In the genomic region with DNA sequence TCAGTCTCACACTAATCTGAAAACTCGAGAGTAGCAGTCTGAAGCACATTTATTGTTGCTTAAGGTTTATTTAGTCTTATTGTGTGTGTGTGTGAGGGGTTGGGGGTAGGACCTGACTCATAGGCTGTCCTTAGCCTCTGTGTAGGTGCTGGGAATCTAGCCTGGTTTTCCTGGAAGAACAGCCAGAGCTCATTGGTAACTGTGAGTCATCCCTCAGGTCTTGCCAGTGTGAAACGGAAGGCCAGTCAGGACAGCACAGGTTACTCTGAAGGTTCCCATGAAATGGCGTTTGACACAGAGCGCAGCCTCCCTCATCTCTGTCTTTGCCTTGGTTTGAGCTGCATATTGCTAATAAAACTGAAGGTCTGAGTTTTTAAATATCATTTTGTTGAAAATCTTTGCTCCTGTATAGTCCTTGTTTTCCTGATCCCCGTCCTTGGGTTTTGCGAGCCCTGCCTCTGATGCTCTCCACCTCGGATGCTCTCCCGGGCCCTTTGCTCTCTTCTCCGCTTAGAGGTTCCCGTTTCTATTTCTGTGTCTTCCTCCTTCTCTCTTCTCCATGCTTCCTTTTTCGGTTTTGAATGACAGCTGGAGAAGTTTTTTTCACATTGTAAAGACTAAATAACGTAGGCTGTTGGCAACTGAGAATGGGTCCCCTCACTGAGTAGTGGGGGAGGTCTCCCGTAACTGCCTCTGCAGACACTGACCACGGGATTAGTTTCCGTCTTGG, we compare ENCODE assay signal across 26 mouse cellular contexts. TPM values are rescaled to one million over a fixed set of nuclear protein-coding genes. Genes with fewer than 3 reads are reported as not detected.
A peak's percentile ranks its signal among the peaks of the same experiment; 100 is the strongest.
DNase-seq lines count a peak whose midpoint lies in the region; ATAC-seq and TF ChIP-seq lines count a peak whose summit lies in the region.
"Had no signal": no experiment of that assay in that cellular context is flagged by ENCODE, and none has a peak within 500 bp of the region (broad histone marks: within the 10 kb centered on the region; RNA-seq: fewer than 3 reads in every experiment).

No protein-coding gene starts in this region.

- H3K9me3 ChIP-seq in midbrain, embryonic 16.5 days (replicated peaks; ENCODE audit: control insufficient read depth, low read length, poor library complexity, severe bottlenecking): no peaks in the 10 kb centered on the region
- no peaks in the 10 kb centered on the region for H3K9me3 ChIP-seq in forebrain, embryonic 11.5 days (ENCODE audit: control insufficient read depth, low read length)
- H3K9me3 ChIP-seq: embryonic facial prominence, embryonic 15.5 days; forebrain, embryonic 15.5 days; hindbrain, embryonic 10.5 days; limb, embryonic 13.5 days; liver, embryonic 12.5 days; neural tube, embryonic 15.5 days had no signal

- WGBS in macrophage (ENCODE audit: missing documents): 14% methylated on average over 15 of the region's 15 CpGs
- WGBS in midbrain, embryonic 16.5 days: 95% methylated on average over 15 of the region's 15 CpGs
- WGBS in forebrain, embryonic 11.5 days: 93% methylated on average over 15 of the region's 15 CpGs

- intact Hi-C loops in gastrocnemius, postnatal 14 days (cut with DNase I; ENCODE audit: low total_unique reads): no loop called here

- TF ChIP-seq POLR2A in bone marrow macrophage, adult 2 months (IDR thresholded peaks at IDR 0.05; ENCODE audit: borderline replicate concordance, low read depth, low read length): no peak

- no peaks in the 10 kb centered on the region for H3K27me3 ChIP-seq in midbrain, embryonic 16.5 days (ENCODE audit: control insufficient read depth, insufficient read depth, low read depth, low read length)
- H3K27me3 ChIP-seq in forebrain, embryonic 11.5 days (ENCODE audit: control insufficient read depth, insufficient read depth, low read length): no peaks in the 10 kb centered on the region
- H3K27me3 ChIP-seq: embryonic facial prominence, embryonic 15.5 days; forebrain, embryonic 15.5 days; limb, embryonic 13.5 days; liver, embryonic 12.5 days; neural tube, embryonic 15.5 days had no signal

- no peak overlapping the region for H3K9ac ChIP-seq in midbrain, embryonic 16.5 days (ENCODE audit: low read depth, low read length)
- H3K9ac ChIP-seq in forebrain, embryonic 11.5 days (ENCODE audit: low read length): no peak overlapping the region
- H3K9ac ChIP-seq: embryonic facial prominence, embryonic 15.5 days; forebrain, embryonic 15.5 days; limb, embryonic 13.5 days; liver, embryonic 12.5 days; neural tube, embryonic 15.5 days had no signal

- peak overlapping the region; percentile 92 for H3K27ac ChIP-seq in bone marrow macrophage, adult 2 months (ENCODE audit: insufficient read depth, low read depth, low read length)
- peak overlapping the region; percentile 64 for H3K27ac ChIP-seq in macrophage
- H3K27ac ChIP-seq in midbrain, embryonic 16.5 days (ENCODE audit: low read length): no peak overlapping the region
- no peak overlapping the region for H3K27ac ChIP-seq in forebrain, embryonic 11.5 days (ENCODE audit: low read depth, low read length)
- H3K27ac ChIP-seq: forebrain, embryonic 15.5 days; hindbrain, embryonic 10.5 days; hindbrain, postnatal 0 days; limb, embryonic 13.5 days; liver, embryonic 12.5 days; neural tube, embryonic 15.5 days had no signal

- H3K4me2 ChIP-seq in midbrain, embryonic 16.5 days (ENCODE audit: low read length): no peak overlapping the region
- H3K4me2 ChIP-seq in forebrain, embryonic 11.5 days (ENCODE audit: low read depth, low read length, severe bottlenecking): no peak overlapping the region
- H3K4me2 ChIP-seq: embryonic facial prominence, embryonic 15.5 days; forebrain, embryonic 15.5 days; heart, embryonic 11.5 days; limb, embryonic 13.5 days; liver, embryonic 12.5 days; neural tube, embryonic 15.5 days had no signal

- no peak for ATAC-seq in midbrain, embryonic 16.5 days
- ATAC-seq in forebrain, embryonic 11.5 days (replicated peaks; ENCODE audit: low FRiP score): no peak
- ATAC-seq: forebrain, embryonic 15.5 days; hindbrain, postnatal 0 days; intestine, embryonic 16.5 days; liver, embryonic 12.5 days had no signal

- peaks cover 61% of the 10 kb centered on the region for H3K4me1 ChIP-seq in bone marrow macrophage, adult 2 months (ENCODE audit: control insufficient read depth, insufficient read depth, low read length)
- no peaks in the 10 kb centered on the region for H3K4me1 ChIP-seq in midbrain, embryonic 16.5 days (ENCODE audit: control insufficient read depth, insufficient read depth, low read length)
- no peaks in the 10 kb centered on the region for H3K4me1 ChIP-seq in forebrain, embryonic 11.5 days (replicated peaks; ENCODE audit: control insufficient read depth, insufficient read depth, low read length)
- H3K4me1 ChIP-seq: embryonic facial prominence, embryonic 15.5 days; forebrain, embryonic 15.5 days; hindbrain, embryonic 10.5 days; limb, embryonic 13.5 days; neural tube, embryonic 15.5 days had no signal

- peak overlapping the region; percentile 7 for H3K4me3 ChIP-seq in bone marrow macrophage, adult 2 months (ENCODE audit: insufficient read depth, low read length)
- no peak overlapping the region for H3K4me3 ChIP-seq in macrophage (ENCODE audit: inconsistent target)
- no peak overlapping the region for H3K4me3 ChIP-seq in midbrain, embryonic 16.5 days (ENCODE audit: low read depth, low read length)
- H3K4me3 ChIP-seq in forebrain, embryonic 11.5 days (ENCODE audit: low read depth, low read length): no peak overlapping the region
- H3K4me3 ChIP-seq: embryonic facial prominence, embryonic 15.5 days; forebrain, embryonic 15.5 days; hindbrain, embryonic 10.5 days; limb, embryonic 13.5 days; liver, embryonic 12.5 days; neural tube, embryonic 15.5 days had no signal

- peaks cover 72% of the 10 kb centered on the region for H3K79me2 ChIP-seq in macrophage (ENCODE audit: inconsistent target)

- no peak for TF ChIP-seq CTCF in bone marrow macrophage, adult 2 months (IDR thresholded peaks at IDR 0.05; ENCODE audit: low read depth, low read length)

- peak; percentile 21 for DNase-seq in gastrocnemius, postnatal 25 days
- no peak for DNase-seq in gastrocnemius, postnatal 14 days
- peak; percentile 41 for DNase-seq in 3T3-L1 (ENCODE audit: low read depth, low spot score)
- DNase-seq in spleen, postnatal 10 days (ENCODE audit: low spot score in 2 of 2): no peak
- no peak for DNase-seq in forebrain, embryonic 11.5 days (ENCODE audit: low spot score)
- DNase-seq: adrenal gland, adult 2 months; cerebellum, adult 9-10 months; heart, adult 11 months; kidney, adult 9 months; kidney, postnatal 14 days; lung, adult 18-20 months; right cerebral cortex, postnatal 14 days; spleen, adult 18-20 months; thymus, postnatal 36 days had no signal

- peaks cover 46% of the 10 kb centered on the region for H3K36me3 ChIP-seq in macrophage (ENCODE audit: inconsistent target)
- peaks cover 49% of the 10 kb centered on the region for H3K36me3 ChIP-seq in midbrain, embryonic 16.5 days (ENCODE audit: control insufficient read depth, insufficient read depth, low read length)
- H3K36me3 ChIP-seq in forebrain, embryonic 11.5 days (ENCODE audit: control insufficient read depth, insufficient read depth, low read length): peaks cover 2% of the 10 kb centered on the region; the same call in 1 of the 2 replicates

RNA-seq across cellular contexts. Expression of a gene that starts 11.0 kb away (rescaled TPM):
- total RNA-seq in gastrocnemius, postnatal 25 days (2021): 100 to 1,000 TPM; 137 to 142 TPM
- 100 to 1,000 TPM; 140 to 145 TPM for total RNA-seq in gastrocnemius, postnatal 14 days (2021)
- 312 and 343 TPM in 2 replicates for polyA plus RNA-seq in bone marrow macrophage, adult 2 months (2012; ENCODE audit: insufficient read depth, insufficient read length, missing spikeins)
- 100 to 1,000 TPM in 6 of 26 experiments, 10 to 100 TPM in 20; 20.1 to 126 (median 78.8) TPM for total RNA-seq in macrophage (2018; cell fraction: chromatin; rRNA removed)
- 100 to 1,000 TPM; 158 to 370 (median 262) TPM for total RNA-seq in macrophage (2018; cell fraction: cytosol; rRNA removed)
- 100 to 1,000 TPM in 4 of 26 experiments, 10 to 100 TPM in 22; 26.8 to 123 (median 62.0) TPM for total RNA-seq in macrophage (2018; cell fraction: nucleus; rRNA removed)
- 325 to 524 TPM (median 378 TPM) in 3 replicates for polyA plus RNA-seq in macrophage (2018)
- polyA plus RNA-seq in midbrain, embryonic 16.5 days (2015; fragmentation: Nextera tagmentation; extraction: Ambion mirVana): 500 and 511 TPM in 2 replicates
- 430 and 492 TPM in 2 replicates for polyA plus RNA-seq in forebrain, embryonic 11.5 days (2014; fragmentation: Nextera tagmentation; extraction: Ambion mirVana)

RNA-seq across cellular contexts. Expression of a gene that starts 23.4 kb away (rescaled TPM):
- 10 to 100 TPM in 1 of 2 experiments, 1 to 10 TPM in 1; 9.5 to 11.7 TPM for total RNA-seq in gastrocnemius, postnatal 25 days (2021)
- 1 to 10 TPM; 5.5 to 7.9 TPM for total RNA-seq in gastrocnemius, postnatal 14 days (2021)
- polyA plus RNA-seq in bone marrow macrophage, adult 2 months (2012; ENCODE audit: insufficient read depth, insufficient read length, missing spikeins): 172 and 173 TPM in 2 replicates
- total RNA-seq in macrophage (2018; cell fraction: chromatin; rRNA removed): 10 to 100 TPM in 16 of 26 experiments, 1 to 10 TPM in 10; 2.6 to 61.4 (median 17.5) TPM
- total RNA-seq in macrophage (2018; cell fraction: cytosol; rRNA removed): 100 to 1,000 TPM in 9 of 26 experiments, 10 to 100 TPM in 17; 29.8 to 129 (median 60.5) TPM
- total RNA-seq in macrophage (2018; cell fraction: nucleus; rRNA removed): 100 to 1,000 TPM in 1 of 26 experiments, 10 to 100 TPM in 24, 1 to 10 TPM in 1; 5.4 to 108 (median 31.2) TPM
- polyA plus RNA-seq in macrophage (2018): 44.5 to 143 TPM (median 102 TPM) in 3 replicates
- polyA plus RNA-seq in midbrain, embryonic 16.5 days (2015; fragmentation: Nextera tagmentation; extraction: Ambion mirVana): 5.0 and 5.4 TPM in 2 replicates
- polyA plus RNA-seq in forebrain, embryonic 11.5 days (2014; fragmentation: Nextera tagmentation; extraction: Ambion mirVana): 3.0 and 5.3 TPM in 2 replicates

Comparison
In these comparisons a context has a peak if more than half of its experiments do, and no peak if none do; other contexts are left out.
1. DNase-seq: peak in gastrocnemius, postnatal 25 days (single experiment) and 3T3-L1 (single experiment); none in gastrocnemius, postnatal 14 days (single experiment), spleen, postnatal 10 days (0 of 2) and forebrain, embryonic 11.5 days (single experiment).
2. H3K27ac ChIP-seq: peak in bone marrow macrophage, adult 2 months (single experiment) and macrophage (single experiment); none in midbrain, embryonic 16.5 days (single experiment) and forebrain, embryonic 11.5 days (single experiment).